Mouse (Mus musculus): ENCODE measurements around the gene Sdr39u1. TPM values are rescaled to one million over a fixed set of nuclear protein-coding genes. Genes with fewer than 3 reads are reported as not detected.
A peak's percentile ranks its signal among the peaks of the same experiment; 100 is the strongest.

Gene Sdr39u1
- total RNA-seq (2021) = 10 to 100 TPM; 71.8 to 74.1 TPM
- long read RNA-seq, transcript Sdr39u1-207 (5 exons, 867 nt) = minor isoform, 8 of 43 reads
- long read RNA-seq, transcript Sdr39u1-201 (6 exons, 1,255 nt) = major isoform, 17 of 43 reads
- long read RNA-seq, partial matches to known transcripts = 3 of 43 reads
- long read RNA-seq, other reads (novel, unspliced or antisense) = 6 of 43 reads

DNA sequence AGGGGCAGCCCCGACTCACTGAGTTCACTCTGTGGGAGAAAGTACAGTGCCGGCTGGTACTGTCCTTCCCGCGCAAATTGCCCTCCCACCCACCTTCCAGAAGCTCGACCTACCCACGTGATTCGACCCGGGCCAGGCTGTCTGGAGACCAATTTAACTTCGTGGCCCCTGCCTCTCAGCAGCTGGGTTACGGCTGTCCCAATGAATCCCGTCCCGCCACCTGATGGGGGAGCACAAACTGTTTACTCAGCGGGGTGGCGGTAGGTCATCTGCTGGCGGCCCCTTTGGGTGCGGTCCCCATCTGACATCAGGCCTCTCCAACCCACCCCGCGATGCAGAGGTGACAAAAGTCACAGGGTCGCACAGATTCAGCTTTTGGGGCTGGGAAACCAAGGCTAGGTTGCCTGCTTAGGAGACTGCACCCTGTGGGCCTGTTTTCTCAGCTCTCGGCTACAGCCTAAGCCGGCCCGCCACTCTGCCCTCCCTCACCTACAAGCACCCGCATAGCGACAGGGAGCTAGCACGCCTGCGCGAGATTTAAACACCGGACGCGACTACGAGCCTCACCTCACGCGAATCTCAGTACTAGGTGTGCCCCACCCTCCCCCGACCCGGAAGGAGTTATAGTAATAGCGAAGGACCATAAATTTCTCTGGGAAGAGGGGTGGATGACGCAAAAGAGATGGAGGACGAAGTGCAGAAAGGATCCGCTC lies at the start of gene Sdr39u1:
Sdr39u1 (minus strand) TSS at position 593 of the 713 bp plus-strand sequence.
- peak; percentile 75 to 82 for DNase-seq (ENCODE audit: low spot score in 2 of 2)

- no peak for DNase-seq (ENCODE audit: low spot score in 2 of 2)
Measured at GRCm38 (mm10) chr14:55946269-55946969, 46.3 kb upstream of the Sdr39u1 start.

GRCm38 (mm10) chr14:55944575-55944974 lies 44.5 kb upstream of the Sdr39u1 start, which contains the start of gene Cma1:
Cma1 (minus strand) TSS chr14:55944675.
- DNase-seq (ENCODE audit: low spot score in 2 of 2) = no peak

DNA sequence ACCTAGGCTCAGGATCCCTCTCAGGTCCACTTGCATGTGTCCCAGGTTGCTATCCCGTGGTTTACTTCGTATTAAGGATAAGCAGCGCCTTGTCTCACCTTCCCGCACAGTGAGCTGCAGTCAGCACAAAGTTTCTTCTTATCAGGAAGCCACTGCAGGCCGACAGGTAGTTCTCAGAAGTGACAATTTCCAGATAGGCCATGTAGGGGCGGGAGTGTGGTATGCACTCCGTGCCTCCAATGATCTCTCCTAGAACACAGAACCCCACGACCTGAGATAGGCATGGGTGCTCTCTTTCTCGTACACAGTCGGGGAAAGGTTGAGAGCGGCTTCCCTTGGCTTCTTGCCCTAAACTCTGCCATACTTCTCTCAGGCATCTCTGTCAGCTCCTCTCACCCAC lies 43.5 kb upstream of the Sdr39u1 start:
- no peak for DNase-seq (ENCODE audit: low spot score in 2 of 2)

DNA sequence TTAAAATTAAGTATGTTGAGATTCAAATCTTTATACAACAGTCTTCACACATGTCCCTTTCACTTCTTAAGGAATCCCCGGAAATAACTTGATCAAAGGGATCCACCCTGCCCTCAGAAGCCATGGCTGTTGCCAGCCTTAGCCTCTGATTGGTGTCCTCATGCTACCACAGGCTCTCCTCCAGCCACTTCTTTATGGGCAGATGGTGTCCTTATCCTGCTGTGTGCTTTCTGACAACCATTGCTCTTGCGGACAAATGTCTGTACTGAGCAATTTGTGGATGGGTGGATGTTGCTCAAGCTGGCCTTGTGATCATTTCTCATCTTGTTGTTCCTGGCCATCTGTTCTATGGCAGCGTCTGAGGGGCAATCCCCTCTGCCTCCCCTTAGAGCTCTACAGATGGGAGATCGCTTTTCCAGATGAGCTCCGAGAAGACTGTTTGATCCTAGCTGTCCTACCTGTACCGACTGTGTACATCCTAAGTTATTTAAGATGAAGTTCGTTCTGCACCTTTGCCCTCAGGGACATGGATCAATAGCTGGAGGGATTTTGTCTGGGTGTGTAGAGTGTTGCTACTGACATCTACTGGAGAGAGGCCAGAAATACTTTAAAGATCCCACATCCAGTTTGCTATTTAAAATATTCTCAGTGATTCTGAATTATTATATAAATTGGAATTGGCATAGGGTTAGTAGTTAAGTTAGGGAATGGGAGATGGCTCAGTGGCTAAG lies 40.1 kb upstream of the Sdr39u1 start:
- no peak for DNase-seq (ENCODE audit: low spot score in 2 of 2)

DNA sequence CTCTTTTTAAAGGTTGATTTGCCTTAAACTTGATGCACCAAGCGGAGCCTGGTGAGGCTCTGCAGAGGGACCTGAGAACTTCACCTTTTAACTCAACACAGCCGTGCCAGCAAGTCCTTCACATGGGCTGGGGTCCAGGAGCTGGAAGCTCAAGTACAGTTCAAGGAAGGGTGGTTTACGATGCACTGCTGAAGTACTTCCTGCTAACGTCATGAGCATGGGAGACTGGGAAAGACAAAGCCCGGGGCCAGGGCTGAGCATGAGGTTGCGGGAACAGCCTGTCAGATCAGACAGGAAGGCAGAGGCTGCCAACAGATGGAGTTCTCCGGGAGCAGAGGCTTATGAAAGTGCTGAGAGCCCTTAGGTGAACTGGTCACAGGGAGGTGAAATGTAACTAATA lies 33.5 kb upstream of the Sdr39u1 start:
- no peak for DNase-seq (ENCODE audit: low spot score in 2 of 2)

- no peak for DNase-seq (ENCODE audit: low spot score in 2 of 2)
Measured at GRCm38 (mm10) chr14:55929263-55929997, 29.3 kb upstream of the Sdr39u1 start.

- DNase-seq (ENCODE audit: low spot score in 2 of 2) = no peak
Measured at GRCm38 (mm10) chr14:55926847-55927246, 26.8 kb upstream of the Sdr39u1 start.

GRCm38 (mm10) chr14:55922475-55923232 lies 22.6 kb upstream of the Sdr39u1 start:
- no peak for DNase-seq (ENCODE audit: low spot score in 2 of 2)

- peak; percentile 59 to 92 for DNase-seq (ENCODE audit: low spot score in 2 of 2)
Measured at GRCm38 (mm10) chr14:55918240-55919082, 18.4 kb upstream of the Sdr39u1 start.

DNA sequence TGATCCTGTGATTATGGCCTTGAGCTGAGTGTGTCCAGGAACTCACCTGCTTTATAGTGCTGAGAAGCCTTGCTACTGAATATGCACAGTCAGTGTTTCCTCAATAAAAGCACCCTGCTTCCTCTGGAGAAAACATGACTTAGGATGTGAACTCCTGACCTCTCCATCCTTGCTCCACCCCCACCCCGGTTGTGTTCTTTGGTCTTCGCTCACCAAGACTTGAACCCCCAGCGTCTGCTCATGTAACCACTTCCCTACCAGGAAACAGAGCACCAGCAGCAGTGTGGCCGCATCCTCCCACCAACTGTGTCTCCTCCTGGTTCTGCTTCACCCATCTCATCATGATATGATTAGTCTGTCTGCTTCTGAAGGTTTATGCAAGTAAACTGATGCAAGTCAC lies 13.3 kb upstream of the Sdr39u1 start:
- DNase-seq (ENCODE audit: low spot score in 2 of 2) = no peak

DNA sequence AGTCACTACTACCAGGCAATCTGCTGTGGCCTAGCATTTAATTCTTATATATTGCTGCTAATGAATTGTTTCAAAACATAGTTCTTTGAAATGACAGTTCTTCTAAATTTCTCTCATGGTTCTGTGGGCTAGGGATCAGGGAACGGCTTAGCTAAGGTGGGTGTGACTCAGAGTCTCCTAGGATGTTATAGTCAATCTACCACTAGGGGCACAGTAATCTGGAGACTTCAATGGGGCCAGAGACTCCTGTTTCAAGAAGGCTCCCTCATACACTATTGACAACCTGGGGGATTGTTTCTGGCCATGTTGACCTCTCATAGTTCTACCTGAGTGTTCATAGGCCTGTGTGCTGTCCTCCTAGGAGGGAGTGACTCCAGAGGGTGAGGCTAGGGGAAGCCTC lies 5.4 kb upstream of the Sdr39u1 start:
- no peak for DNase-seq (ENCODE audit: low spot score in 2 of 2)

GRCm38 (mm10) chr14:55900414-55900755 lies 292 bp upstream of the Sdr39u1 start:
- no peak for DNase-seq (ENCODE audit: low spot score in 2 of 2)

- no peak for DNase-seq (ENCODE audit: low spot score in 2 of 2)
Measured at GRCm38 (mm10) chr14:55898947-55899346, 1.1 kb downstream of the Sdr39u1 start.

GRCm38 (mm10) chr14:55897671-55898070 lies 2.4 kb downstream of the Sdr39u1 start:
- no peak for DNase-seq (ENCODE audit: low spot score in 2 of 2)

DNA sequence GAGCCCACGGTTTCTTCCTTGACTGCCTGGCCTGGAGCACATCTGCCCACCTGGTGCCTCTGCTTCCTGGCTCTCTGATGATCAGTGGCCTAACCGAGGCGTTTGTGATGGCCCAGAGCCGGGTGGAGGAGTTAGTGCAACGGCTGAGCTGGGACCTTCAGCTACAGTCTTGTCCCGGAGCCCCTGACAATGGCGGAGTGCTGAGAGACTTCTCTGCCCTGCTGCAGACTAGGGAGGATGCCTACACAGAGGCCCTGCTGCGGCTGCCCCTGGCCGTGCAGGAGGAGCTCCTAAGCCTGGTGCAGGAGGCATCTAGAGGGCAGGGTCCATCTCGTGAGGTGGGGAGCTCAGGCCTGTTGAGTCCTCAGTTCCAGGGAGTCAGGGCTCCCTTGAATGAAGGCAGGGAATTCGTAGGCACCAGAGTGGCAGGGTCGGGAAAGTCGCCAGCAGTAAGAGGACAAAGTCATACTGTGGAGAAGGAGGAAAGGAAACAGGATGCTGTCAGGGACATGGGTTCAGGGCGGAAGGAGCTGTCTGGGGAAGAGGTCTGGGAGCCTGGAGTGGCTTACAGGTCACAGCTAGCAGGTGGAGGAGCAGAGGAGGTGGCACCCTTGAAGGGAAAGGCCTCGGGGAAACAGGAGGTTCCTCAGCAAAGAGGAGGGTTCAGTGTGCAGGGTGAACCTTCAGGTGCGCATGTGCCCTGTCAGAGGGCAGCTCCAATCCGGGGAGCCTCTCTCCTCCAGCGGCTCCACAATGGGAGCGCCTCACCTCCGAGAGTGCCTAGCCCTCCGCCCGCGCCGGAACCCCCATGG lies 13.3 kb downstream of the Sdr39u1 start:
- DNase-seq (ENCODE audit: low spot score in 2 of 2) = no peak

DNA sequence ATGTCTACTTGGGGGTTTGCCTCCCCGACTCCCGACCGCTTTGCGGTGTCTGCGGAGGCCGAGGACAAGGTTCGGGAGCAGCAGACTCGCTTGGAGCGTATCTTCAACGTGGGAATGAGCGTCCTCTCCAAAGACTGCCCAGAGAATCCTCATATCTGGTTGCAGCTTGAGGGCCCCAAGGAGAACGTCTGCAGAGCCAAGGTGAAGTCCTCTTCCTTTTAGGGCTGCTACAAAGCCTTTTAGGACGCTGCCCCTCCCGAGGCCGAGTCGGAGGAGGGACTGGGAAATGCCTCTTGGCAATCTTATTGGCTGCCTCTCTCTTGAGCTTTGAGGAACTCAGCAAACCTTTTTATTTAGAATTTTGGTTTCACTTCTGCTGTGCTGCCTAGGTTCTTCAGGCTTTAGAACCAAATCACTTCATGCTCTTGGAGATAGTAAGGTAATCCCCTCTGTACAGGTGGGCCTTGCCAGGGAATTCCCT lies 14.3 kb downstream of the Sdr39u1 start:
- no peak for DNase-seq (ENCODE audit: low spot score in 2 of 2)

- DNase-seq (ENCODE audit: low spot score in 2 of 2) = no peak
Measured at GRCm38 (mm10) chr14:55885114-55885790, 14.8 kb downstream of the Sdr39u1 start.
